9 mouse cellular contexts compared by ENCODE assay signal in the genomic region with DNA sequence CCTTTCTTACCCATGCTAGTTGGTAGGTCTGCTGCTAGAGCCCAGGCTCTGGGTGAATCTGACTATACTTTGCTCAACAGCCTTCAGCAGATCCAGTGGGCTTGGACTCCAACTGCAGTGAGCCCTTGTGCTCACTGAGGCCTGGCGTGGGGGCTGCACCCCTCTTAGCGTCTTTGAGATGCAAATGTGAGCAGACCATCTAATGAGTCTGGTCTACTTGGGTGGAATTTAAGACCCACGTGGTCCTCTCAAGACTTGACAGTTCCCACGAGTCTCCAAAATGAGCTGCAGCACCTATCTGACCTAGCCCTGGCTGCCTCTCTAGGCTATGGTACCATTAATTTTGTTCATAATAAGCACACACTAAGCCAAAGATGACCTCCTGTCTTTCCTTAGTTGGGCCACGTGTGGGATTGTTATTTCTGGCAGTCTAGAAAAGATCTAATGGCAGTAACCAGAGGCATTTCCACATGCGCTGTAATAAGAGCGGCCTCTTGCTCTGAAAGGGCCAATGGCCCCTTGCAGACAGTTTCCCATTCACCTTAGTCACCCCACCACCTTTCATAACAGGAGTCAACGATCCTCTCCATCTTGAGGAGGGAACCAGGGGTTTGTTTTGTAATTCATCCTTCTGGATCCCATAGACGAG. TPM values are rescaled to one million over a fixed set of nuclear protein-coding genes. Genes with fewer than 3 reads are reported as not detected.
DNase-seq lines count a peak whose midpoint lies in the region; ATAC-seq lines count a peak whose summit lies in the region.
"Had no signal": no experiment of that assay in that cellular context is flagged by ENCODE, and none has a peak within 500 bp of the region (broad histone marks: within the 10 kb centered on the region; RNA-seq: fewer than 3 reads in every experiment).

No protein-coding gene starts in this region.

- H3K27me3 ChIP-seq in heart, embryonic 15.5 days, result no peaks in the 10 kb centered on the region
- H3K27me3 ChIP-seq in embryonic facial prominence, embryonic 11.5 days (ENCODE audit: control insufficient read depth, insufficient read depth, low read length), result no peaks in the 10 kb centered on the region
- no peaks in the 10 kb centered on the region for H3K27me3 ChIP-seq in hindbrain, embryonic 11.5 days (ENCODE audit: control insufficient read depth, insufficient read depth, low read length)
- peaks cover 12% of the 10 kb centered on the region for H3K27me3 ChIP-seq in midbrain, embryonic 12.5 days

- H3K27ac ChIP-seq in heart, embryonic 15.5 days, result peak overlapping the region; percentile 73
- peak overlapping the region; percentile 73 for H3K27ac ChIP-seq in embryonic facial prominence, embryonic 11.5 days (replicated peaks; ENCODE audit: low read depth, low read length)
- peak overlapping the region; percentile 69 for H3K27ac ChIP-seq in hindbrain, embryonic 11.5 days (ENCODE audit: low read depth, low read length)
- H3K27ac ChIP-seq in midbrain, embryonic 12.5 days (replicated peaks), result peak overlapping the region; percentile 84

- DNase-seq in heart, adult 9 months (ENCODE audit: low spot score in 2 of 2), result no peak
- no peak for DNase-seq in embryonic facial prominence, embryonic 11.5 days (ENCODE audit: low spot score)
- DNase-seq in hindbrain, embryonic 11.5 days (ENCODE audit: low spot score), result no peak
- no peak for DNase-seq in cerebellum, adult 9-11 months
- no peak for DNase-seq in cerebellum, postnatal 14 days
- no peak for DNase-seq in ovary, postnatal 36 days (ENCODE audit: low spot score)
- DNase-seq: liver, postnatal 0 days had no signal

- peaks cover 20% of the 10 kb centered on the region for H3K4me1 ChIP-seq in heart, embryonic 15.5 days (replicated peaks)
- H3K4me1 ChIP-seq in embryonic facial prominence, embryonic 11.5 days (ENCODE audit: control insufficient read depth, insufficient read depth, low read length), result no peaks in the 10 kb centered on the region
- H3K4me1 ChIP-seq in hindbrain, embryonic 11.5 days (replicated peaks; ENCODE audit: control insufficient read depth, insufficient read depth, low read length), result peaks cover 8% of the 10 kb centered on the region
- peaks cover 57% of the 10 kb centered on the region for H3K4me1 ChIP-seq in midbrain, embryonic 12.5 days

- no peak for ATAC-seq in heart, embryonic 15.5 days (replicated peaks; ENCODE audit: insufficient number of reproducible peaks, insufficient read depth, low FRiP score, low read depth)
- ATAC-seq in embryonic facial prominence, embryonic 11.5 days (replicated peaks; ENCODE audit: insufficient number of reproducible peaks, low FRiP score, low TSS enrichment, low read depth), result no peak
- peak; percentile 10; the same call in 1 of the 2 replicates for ATAC-seq in hindbrain, embryonic 11.5 days (ENCODE audit: low FRiP score)
- ATAC-seq in midbrain, embryonic 12.5 days (ENCODE audit: low FRiP score, low read depth), result peak; percentile 12; the same call in 1 of the 2 replicates
- ATAC-seq: liver, postnatal 0 days had no signal

- WGBS in heart, embryonic 15.5 days, result 44% methylated on average over 9 of the region's 9 CpGs
- WGBS in embryonic facial prominence, embryonic 11.5 days, result 33% methylated on average over 9 of the region's 9 CpGs
- WGBS in hindbrain, embryonic 11.5 days, result 39% methylated on average over 9 of the region's 9 CpGs
- WGBS in midbrain, embryonic 12.5 days, result 35% methylated on average over 9 of the region's 9 CpGs

- H3K9me3 ChIP-seq in heart, embryonic 15.5 days (replicated peaks), result no peaks in the 10 kb centered on the region
- no peaks in the 10 kb centered on the region for H3K9me3 ChIP-seq in embryonic facial prominence, embryonic 11.5 days (replicated peaks; ENCODE audit: control insufficient read depth, low read length)
- no peaks in the 10 kb centered on the region for H3K9me3 ChIP-seq in hindbrain, embryonic 11.5 days (ENCODE audit: control insufficient read depth, low read length)
- no peaks in the 10 kb centered on the region for H3K9me3 ChIP-seq in midbrain, embryonic 12.5 days

- peak overlapping the region; percentile 22; the same call in 1 of the 2 replicates for H3K4me3 ChIP-seq in heart, embryonic 15.5 days
- no peak overlapping the region for H3K4me3 ChIP-seq in embryonic facial prominence, embryonic 11.5 days (ENCODE audit: low read depth, low read length)
- no peak overlapping the region for H3K4me3 ChIP-seq in hindbrain, embryonic 11.5 days (ENCODE audit: low read depth, low read length)
- no peak overlapping the region for H3K4me3 ChIP-seq in midbrain, embryonic 12.5 days

- peak overlapping the region; percentile 47 for H3K4me2 ChIP-seq in heart, embryonic 15.5 days
- H3K4me2 ChIP-seq in embryonic facial prominence, embryonic 11.5 days (ENCODE audit: low read depth, low read length), result no peak overlapping the region
- H3K4me2 ChIP-seq in hindbrain, embryonic 11.5 days (replicated peaks; ENCODE audit: low read depth, low read length), result no peak overlapping the region
- peak overlapping the region; percentile 34 for H3K4me2 ChIP-seq in midbrain, embryonic 12.5 days (replicated peaks)

- H3K9ac ChIP-seq in heart, embryonic 15.5 days, result no peak overlapping the region
- no peak overlapping the region for H3K9ac ChIP-seq in embryonic facial prominence, embryonic 11.5 days (replicated peaks; ENCODE audit: low read length)
- H3K9ac ChIP-seq in hindbrain, embryonic 11.5 days (ENCODE audit: low read depth, low read length), result no peak overlapping the region
- H3K9ac ChIP-seq in midbrain, embryonic 12.5 days (replicated peaks), result no peak overlapping the region
- H3K9ac ChIP-seq: liver, postnatal 0 days had no signal

- no peaks in the 10 kb centered on the region for H3K36me3 ChIP-seq in heart, embryonic 15.5 days
- no peaks in the 10 kb centered on the region for H3K36me3 ChIP-seq in embryonic facial prominence, embryonic 11.5 days (replicated peaks; ENCODE audit: control insufficient read depth, insufficient read depth, low read depth, low read length)
- no peaks in the 10 kb centered on the region for H3K36me3 ChIP-seq in hindbrain, embryonic 11.5 days (ENCODE audit: control insufficient read depth, insufficient read depth, low read length)
- H3K36me3 ChIP-seq in midbrain, embryonic 12.5 days, result no peaks in the 10 kb centered on the region

RNA-seq across cellular contexts. Expression of a gene that starts 14.9 kb away (rescaled TPM):
- polyA plus RNA-seq in heart, embryonic 15.5 days (2015; fragmentation: Nextera tagmentation; extraction: Ambion mirVana), result 0.13 TPM in 1 of 2 replicates, not detected in the other
- polyA plus RNA-seq in embryonic facial prominence, embryonic 11.5 days (2014; fragmentation: Nextera tagmentation; extraction: Ambion mirVana), result 0.18 TPM in 1 of 2 replicates, not detected in the other
- not detected in 2 replicates for polyA plus RNA-seq in hindbrain, embryonic 11.5 days (2014; fragmentation: Nextera tagmentation; extraction: Ambion mirVana)
- polyA plus RNA-seq in midbrain, embryonic 12.5 days (2016; fragmentation: Nextera tagmentation; extraction: Ambion mirVana), result 0.08 and 0.10 TPM in 2 replicates
- polyA plus RNA-seq: liver, postnatal 0 days had no signal

Comparison
In these comparisons a context has a peak if more than half of its experiments do, and no peak if none do; other contexts are left out.
1. ATAC-seq: peak in hindbrain, embryonic 11.5 days (single experiment) and midbrain, embryonic 12.5 days (single experiment); none in heart, embryonic 15.5 days (single experiment) and embryonic facial prominence, embryonic 11.5 days (single experiment).
2. H3K4me2 ChIP-seq: peak in heart, embryonic 15.5 days (single experiment) and midbrain, embryonic 12.5 days (single experiment); none in embryonic facial prominence, embryonic 11.5 days (single experiment) and hindbrain, embryonic 11.5 days (single experiment).
3. Peak in every context shown above with its lines, with median percentiles within 50 percentile points of each other: H3K27ac ChIP-seq.